Mouse (Mus musculus) forebrain, embryonic 13.5 days (tissue): ENCODE results near the gene Atg4d. TPM values are rescaled to one million over a fixed set of nuclear protein-coding genes. Genes with fewer than 3 reads are reported as not detected.
"Not testable (repeated sequence)": the region's sequence is repeated elsewhere in the genome, so short reads cannot be mapped to it uniquely, and the experiment has no call there.

Experiments
- ATAC-seq: fragments of 200-750 bp; cut with Nextera tagmentation; 2 replicates; pipeline ENCODE4 v1.8.0; 2017
- H3K27ac ChIP-seq: fragments of 300-500 bp; sonication (generic); 2 replicates; pipeline ENCODE4 v1.5.1; 2015; ENCODE audit warnings: inconsistent platforms, mild to moderate bottlenecking, moderate library complexity
- H3K27me3 ChIP-seq: fragments of 300-500 bp; sonication (generic); 2 replicates; pipeline ENCODE4 v1.6.1; 2015; ENCODE audit warnings: mild to moderate bottlenecking, inconsistent platforms
- H3K36me3 ChIP-seq: fragments of 300-500 bp; sonication (generic); 2 replicates; pipeline ENCODE4 v1.6.1; 2015; ENCODE audit warnings: mild to moderate bottlenecking, inconsistent platforms; ENCODE audit not compliant: poor library complexity, severe bottlenecking
- H3K4me1 ChIP-seq: fragments of 300-500 bp; sonication (generic); 2 replicates; pipeline ENCODE4 v1.6.1; 2015; ENCODE audit warnings: inconsistent platforms
- H3K4me2 ChIP-seq: fragments of 300-500 bp; sonication (generic); 2 replicates; pipeline ENCODE4 v1.6.1; 2015; ENCODE audit warnings: inconsistent platforms, mild to moderate bottlenecking, moderate library complexity
- H3K4me3 ChIP-seq: fragments of 300-500 bp; sonication (generic); 2 replicates; pipeline ENCODE4 v1.5.1; 2015; ENCODE audit warnings: mild to moderate bottlenecking, inconsistent platforms
- H3K9ac ChIP-seq: fragments of 300-500 bp; sonication (generic); 2 replicates; pipeline ENCODE4 v1.6.1; 2015; ENCODE audit warnings: mild to moderate bottlenecking, inconsistent platforms
- H3K9me3 ChIP-seq: fragments of 300-500 bp; sonication (generic); replicated peaks from 2 replicates; pipeline ENCODE4 v1.6.1; 2016; ENCODE audit warnings: inconsistent platforms
- WGBS: fragments of 180-500 bp; shearing (Covaris S2); methylation state at CpG from one replicate; pipeline ENCODE4 v1.1.7; 2015; 5-methylcytosine and 5-hydroxymethylcytosine counted together
- polyA plus RNA-seq: library from polyadenylated mRNA; unstranded; fragments of >200 nt; fragmentation: Nextera tagmentation; extraction: Ambion mirVana; gene quantifications from 2 replicates; pipeline ENCODE4 v1.2.1, GENCODE M21; 2015

Gene Atg4d
- polyA plus RNA-seq, 1 experiment from 2014 or later = 60.2 TPM

GRCm38 (mm10) chr9:21243826-21244427 lies 21.2 kb upstream of the Atg4d start:
- Histone ChIP-seq H3K27ac (no peak overlapping the region), H3K4me1 (peaks cover 30% of the 10 kb centered on the region), H3K4me2 (peak overlapping the region; percentile 75), H3K27me3 (peaks cover 73% of the 10 kb centered on the region), H3K9me3 (no peaks in the 10 kb centered on the region), H3K36me3 (no peaks in the 10 kb centered on the region), H3K4me3 (peak overlapping the region; percentile 45), H3K9ac (peak overlapping the region; percentile 57)
- WGBS = 5% methylated on average over 42 of the region's 42 CpGs
- no peak; the same call in 1 of the 2 replicates for ATAC-seq

DNA sequence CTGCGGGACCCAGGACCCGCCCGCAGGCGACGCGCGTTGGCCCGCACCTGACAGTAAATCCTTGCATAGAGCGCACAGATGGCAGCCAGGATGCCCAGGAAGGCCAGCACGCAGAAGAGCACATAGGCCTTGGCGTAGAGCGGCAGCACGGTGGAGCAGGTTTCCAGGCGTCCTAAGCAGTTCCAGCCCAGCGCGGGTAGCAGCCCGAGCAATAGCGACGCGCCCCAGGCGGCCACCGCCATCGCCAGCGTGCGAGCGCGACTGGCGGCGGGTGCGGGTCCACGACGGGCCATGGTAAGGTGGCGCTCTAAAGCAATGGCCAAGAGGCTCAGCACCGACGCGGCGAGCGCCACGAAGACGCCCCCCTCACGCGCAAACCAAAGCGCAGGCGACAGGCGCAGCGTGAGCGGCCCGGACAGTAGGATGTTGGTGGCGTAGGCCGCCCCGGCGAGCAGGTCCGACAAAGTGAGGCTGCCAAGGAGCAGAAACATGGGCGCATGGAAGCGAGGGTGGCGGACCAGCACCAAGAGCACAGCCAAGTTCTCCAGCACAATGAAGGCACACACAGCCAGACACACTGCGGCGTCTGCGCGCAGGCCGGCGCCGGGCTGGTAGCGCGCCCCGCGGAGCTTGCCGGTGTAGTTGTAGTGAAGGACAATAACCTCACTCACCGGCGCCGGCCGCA lies 20.5 kb upstream of the Atg4d start:
- H3K27me3 ChIP-seq = peaks cover 79% of the 10 kb centered on the region
- H3K9me3 ChIP-seq = no peaks in the 10 kb centered on the region
- H3K27ac ChIP-seq = no peak overlapping the region
- peak; percentile 30; the same call in 1 of the 2 replicates for ATAC-seq
- peaks cover 26% of the 10 kb centered on the region for H3K4me1 ChIP-seq
- H3K9ac ChIP-seq = peak overlapping the region; percentile 57
- H3K4me2 ChIP-seq = peak overlapping the region; percentile 75
- H3K4me3 ChIP-seq = peak overlapping the region; percentile 45
- under 1% methylated on average over 60 of the region's 72 CpGs for WGBS
- H3K36me3 ChIP-seq = no peaks in the 10 kb centered on the region

DNA sequence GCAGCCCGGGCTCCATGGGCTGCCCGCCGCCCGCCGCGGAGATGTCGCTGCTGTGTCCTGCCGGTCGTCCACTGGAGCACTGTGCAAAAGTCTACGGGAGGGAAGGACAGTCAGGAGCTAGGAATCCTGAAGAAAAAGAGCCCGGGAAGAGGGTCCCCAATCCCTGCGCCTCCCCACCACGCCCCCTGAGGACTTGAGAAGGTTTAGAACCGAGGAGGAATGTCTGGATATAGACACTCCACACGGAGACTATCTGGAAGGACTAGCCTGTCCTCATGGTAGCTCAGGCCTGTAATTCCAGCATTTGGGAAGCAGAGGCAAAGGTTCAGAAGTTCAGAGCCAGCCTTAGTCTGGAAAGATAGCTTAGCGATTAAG lies 20.0 kb upstream of the Atg4d start:
- Histone ChIP-seq H3K27me3 (peaks cover 84% of the 10 kb centered on the region), H3K4me3 (peak overlapping the region; percentile 45), H3K4me1 (peaks cover 23% of the 10 kb centered on the region), H3K27ac (no peak overlapping the region), H3K4me2 (peak overlapping the region; percentile 75), H3K36me3 (no peaks in the 10 kb centered on the region), H3K9ac (peak overlapping the region; percentile 57), H3K9me3 (no peaks in the 10 kb centered on the region)
- under 1% methylated on average over 16 of the region's 16 CpGs for WGBS
- ATAC-seq = no peak

- Histone ChIP-seq H3K36me3 (no peaks in the 10 kb centered on the region), H3K27me3 (peaks cover 93% of the 10 kb centered on the region), H3K4me2 (no peak overlapping the region), H3K9me3 (no peaks in the 10 kb centered on the region), H3K9ac (no peak overlapping the region), H3K27ac (no peak overlapping the region), H3K4me3 (no peak overlapping the region), H3K4me1 (peaks cover 23% of the 10 kb centered on the region)
- WGBS = 69% methylated on average over 1 of the region's 1 CpGs
- no peak for ATAC-seq
Measured at GRCm38 (mm10) chr9:21246342-21246741, 18.8 kb upstream of the Atg4d start.

DNA sequence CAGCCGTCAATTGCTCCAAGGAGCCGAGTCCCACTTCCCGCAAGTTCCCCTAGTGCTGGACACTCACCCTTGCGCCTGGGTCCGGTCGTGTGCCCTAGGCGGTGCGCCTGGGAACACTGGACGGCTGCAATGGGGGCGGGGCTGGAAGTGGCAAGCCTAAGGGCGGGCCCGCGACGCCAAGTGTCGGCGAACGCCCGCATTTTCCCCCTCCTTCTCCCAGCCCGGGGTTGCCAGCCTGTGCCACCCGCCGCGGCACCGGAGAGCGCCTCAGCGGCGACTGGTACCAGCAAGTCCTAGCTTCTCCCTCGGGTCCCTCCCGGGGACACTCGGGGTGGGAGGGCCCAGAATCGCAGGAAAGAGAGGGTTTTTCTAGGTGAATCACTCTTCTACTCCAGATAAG lies 16.8 kb upstream of the Atg4d start, which contains the start of gene S1pr5:
Gene S1pr5 (minus strand): TSS at position 118 of the 400 bp plus-strand sequence.
- H3K4me2 ChIP-seq = peak within 1 kb of the TSS; percentile 34
- no peaks in the 10 kb centered on the region for H3K36me3 ChIP-seq
- H3K4me3 ChIP-seq = no peak within 1 kb of the TSS; the same call in 1 of the 2 replicates
- H3K4me1 ChIP-seq = peaks cover 23% of the 10 kb centered on the region
- H3K27me3 ChIP-seq = peaks cover 89% of the 10 kb centered on the region
- WGBS = 2% methylated on average over 30 of the region's 30 CpGs
- no peak for ATAC-seq
- H3K27ac ChIP-seq = no peak within 1 kb of the TSS
- H3K9ac ChIP-seq = 0 out of 2 replicates have a peak within 1 kb of the TSS, but pooled peaks have one; percentile 23
- H3K9me3 ChIP-seq = no peaks in the 10 kb centered on the region

DNA sequence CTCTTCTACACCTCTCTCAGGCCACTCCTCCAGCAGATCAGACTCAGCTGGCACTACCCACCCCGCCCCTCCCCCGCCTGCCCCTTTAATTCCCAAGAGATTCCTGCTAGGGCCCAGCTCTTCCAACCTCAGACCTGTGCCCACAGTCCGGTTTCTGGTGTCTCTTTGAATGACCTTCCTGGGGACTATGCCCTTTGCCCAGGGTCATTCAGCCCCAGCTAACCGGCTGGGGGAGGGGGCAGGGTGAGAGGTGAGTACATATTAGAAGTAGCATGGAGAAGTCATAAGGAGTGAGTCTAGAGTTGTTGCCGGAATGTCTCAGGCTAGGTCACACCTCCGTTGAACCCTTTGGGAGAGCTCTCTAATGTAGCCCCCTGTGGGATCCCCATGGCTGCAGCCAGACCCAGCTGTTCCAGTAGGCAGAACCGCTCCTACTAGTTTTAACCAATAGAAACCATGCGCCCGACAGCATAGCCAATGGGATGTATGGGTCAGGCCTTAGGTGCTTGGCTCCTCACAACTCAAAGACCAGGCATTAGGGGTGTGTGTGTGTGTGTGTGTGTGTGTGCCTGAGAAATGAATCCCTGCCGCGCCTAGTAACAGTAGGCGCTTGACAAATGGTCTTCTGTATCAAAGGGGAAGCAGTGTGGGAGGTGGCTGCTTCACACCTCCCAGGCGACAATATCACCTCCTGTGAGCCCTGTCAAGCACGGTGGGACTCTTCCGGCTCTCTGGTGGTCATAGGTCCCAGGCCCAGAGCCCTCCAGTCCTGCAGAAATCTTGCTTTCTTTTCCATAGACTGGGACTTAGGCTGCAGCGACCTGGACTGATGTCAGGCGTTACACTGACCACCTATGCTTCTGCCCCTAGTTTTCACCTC lies 15.2 kb upstream of the Atg4d start:
- ATAC-seq = no peak
- 43% methylated on average over 17 of the region's 17 CpGs for WGBS
- H3K27me3 ChIP-seq = peaks cover 74% of the 10 kb centered on the region

GRCm38 (mm10) chr9:21250509-21250908 lies 14.6 kb upstream of the Atg4d start:
- Histone ChIP-seq H3K36me3 (no peaks in the 10 kb centered on the region), H3K27me3 (peaks cover 67% of the 10 kb centered on the region), H3K4me2 (no peak overlapping the region), H3K4me1 (peaks cover 6% of the 10 kb centered on the region; the same call in 1 of the 2 replicates), H3K27ac (no peak overlapping the region), H3K9me3 (no peaks in the 10 kb centered on the region), H3K4me3 (no peak overlapping the region), H3K9ac (no peak overlapping the region)
- WGBS = 43% methylated on average over 2 of the region's 2 CpGs
- no peak for ATAC-seq

More for the DNA sequence above, 15.2 kb upstream of the Atg4d start:
- H3K9me3 ChIP-seq = no peaks in the 10 kb centered on the region
- no peak overlapping the region for H3K9ac ChIP-seq
- no peak overlapping the region for H3K4me3 ChIP-seq
- peaks cover 11% of the 10 kb centered on the region for H3K4me1 ChIP-seq
- H3K36me3 ChIP-seq = no peaks in the 10 kb centered on the region
- H3K4me2 ChIP-seq = no peak overlapping the region
- H3K27ac ChIP-seq = no peak overlapping the region

DNA sequence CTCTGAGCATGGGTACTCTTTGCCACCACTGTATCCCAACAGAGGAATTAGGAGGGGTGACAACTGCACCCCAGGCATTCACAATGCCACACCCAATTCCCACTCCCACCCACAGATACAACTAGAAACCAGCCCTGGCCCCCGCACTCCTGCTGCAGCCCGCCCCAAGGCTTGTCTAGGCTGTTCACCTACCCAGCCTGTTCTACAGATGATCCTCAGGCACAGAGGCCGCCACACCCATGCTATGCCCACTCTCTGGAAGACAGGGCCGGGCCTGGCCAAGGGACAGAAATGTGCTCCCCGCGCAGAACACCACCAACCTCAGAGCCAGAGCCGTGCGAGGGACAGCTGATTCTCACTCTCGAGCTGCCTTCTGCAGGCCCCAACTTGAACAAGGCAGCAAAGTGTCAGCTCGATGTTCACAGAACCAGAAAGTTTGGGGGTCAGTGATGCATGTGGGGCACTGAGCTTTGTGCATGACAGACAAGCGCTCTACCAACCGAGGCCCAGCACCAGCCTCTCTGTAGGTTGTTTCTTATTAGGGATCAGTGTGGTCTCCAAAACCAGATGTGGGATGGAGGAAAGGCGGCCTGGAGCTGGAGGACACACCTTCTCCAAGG lies 13.9 kb upstream of the Atg4d start:
- WGBS = 72% methylated on average over 13 of the region's 13 CpGs
- ATAC-seq = no peak
- peaks cover 60% of the 10 kb centered on the region for H3K27me3 ChIP-seq
- H3K27ac ChIP-seq = no peak overlapping the region
- peaks cover 6% of the 10 kb centered on the region; the same call in 1 of the 2 replicates for H3K4me1 ChIP-seq
- no peak overlapping the region for H3K4me2 ChIP-seq
- no peaks in the 10 kb centered on the region for H3K36me3 ChIP-seq
- no peak overlapping the region for H3K9ac ChIP-seq
- no peak overlapping the region for H3K4me3 ChIP-seq
- no peaks in the 10 kb centered on the region for H3K9me3 ChIP-seq

DNA sequence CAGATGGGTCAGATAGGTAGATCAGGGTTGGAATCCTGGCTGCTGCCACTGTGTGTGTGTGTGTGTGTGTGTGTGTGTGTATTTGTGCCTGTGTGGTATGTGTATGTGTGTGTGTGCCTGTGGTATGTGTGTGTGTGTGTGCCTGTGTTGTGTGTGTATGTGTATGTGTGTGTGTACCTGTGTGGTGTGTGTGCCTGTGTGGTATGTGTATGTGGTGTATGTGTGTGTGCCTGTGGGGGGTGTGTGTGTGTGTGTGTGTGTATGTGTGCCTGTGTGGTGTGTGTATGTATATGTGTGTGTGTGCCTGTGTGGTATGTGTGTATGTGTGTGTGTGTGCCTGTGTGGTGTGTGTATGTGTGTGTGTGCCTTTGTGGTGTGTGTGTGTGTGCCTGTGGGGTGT lies 10.4 kb upstream of the Atg4d start:
- Histone ChIP-seq H3K4me2 (no peak overlapping the region), H3K9me3 (no peaks in the 10 kb centered on the region), H3K27me3 (peaks cover 29% of the 10 kb centered on the region), H3K4me3 (no peak overlapping the region), H3K27ac (no peak overlapping the region), H3K36me3 (no peaks in the 10 kb centered on the region), H3K4me1 (no peaks in the 10 kb centered on the region), H3K9ac (no peak overlapping the region)
- ATAC-seq = no peak

GRCm38 (mm10) chr9:21256349-21256748 lies 8.7 kb upstream of the Atg4d start:
- H3K4me2 ChIP-seq, H3K27ac ChIP-seq, H3K9ac ChIP-seq, ATAC-seq, H3K4me3 ChIP-seq, H3K9me3 ChIP-seq, H3K4me1 ChIP-seq, H3K36me3 ChIP-seq: not testable (repeated sequence)
- 78% methylated on average over 4 of the region's 4 CpGs for whole genome bisulfite sequencing
- peaks cover 12% of the 10 kb centered on the region for H3K27me3 ChIP-seq

DNA sequence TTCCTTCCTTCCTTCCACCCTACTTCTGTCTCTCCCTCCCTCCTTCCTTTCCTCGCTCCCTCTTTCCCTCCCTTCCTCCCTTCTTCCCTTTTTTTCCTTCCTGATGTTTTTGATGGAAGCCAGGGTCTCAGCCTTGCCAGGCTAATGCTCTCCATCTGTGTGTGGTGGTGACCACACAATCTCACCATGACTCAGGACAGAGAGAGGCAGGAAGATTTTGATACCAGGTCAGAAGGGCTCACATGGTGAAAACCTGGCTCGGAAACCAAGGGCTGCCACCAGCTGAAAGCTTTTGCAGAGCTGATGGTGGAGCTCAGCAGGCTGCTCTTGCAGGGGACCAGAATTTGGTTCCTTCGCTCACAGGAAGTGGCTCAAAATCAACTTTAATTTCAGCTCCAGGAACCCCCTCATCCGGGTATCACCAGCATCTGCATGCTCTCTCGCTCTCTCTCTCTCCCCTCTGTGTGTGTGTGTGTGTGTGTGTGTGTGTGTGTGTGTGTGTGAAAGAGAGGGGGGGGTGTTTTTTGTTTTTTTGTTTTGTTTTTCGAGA lies 4.5 kb upstream of the Atg4d start:
- Histone ChIP-seq H3K4me2 (no peak overlapping the region), H3K9ac (no peak overlapping the region), H3K27ac (no peak overlapping the region), H3K4me1 (peaks cover under 1% of the 10 kb centered on the region; the same call in 1 of the 2 replicates), H3K4me3 (no peak overlapping the region), H3K9me3 (no peaks in the 10 kb centered on the region), H3K27me3 (peaks cover 3% of the 10 kb centered on the region; the same call in 1 of the 2 replicates), H3K36me3 (no peaks in the 10 kb centered on the region)
- 85% methylated on average over 6 of the region's 6 CpGs for WGBS
- ATAC-seq = no peak
